Mouse (Mus musculus): ENCODE measurements around the gene Srgap2.

Gene Srgap2

GRCm38 (mm10) chr1:131417821-131418660 is 109.1 kb downstream of the Srgap2 start:
- peak; percentile 38 for DNase-seq (ENCODE audit: low spot score)

GRCm38 (mm10) chr1:131417059-131417750 is 109.9 kb downstream of the Srgap2 start:
- no peak for DNase-seq (ENCODE audit: low spot score)

- DNase-seq (ENCODE audit: low spot score) = no peak
Measured at GRCm38 (mm10) chr1:131403567-131403966, 123.6 kb downstream of the Srgap2 start.

DNA sequence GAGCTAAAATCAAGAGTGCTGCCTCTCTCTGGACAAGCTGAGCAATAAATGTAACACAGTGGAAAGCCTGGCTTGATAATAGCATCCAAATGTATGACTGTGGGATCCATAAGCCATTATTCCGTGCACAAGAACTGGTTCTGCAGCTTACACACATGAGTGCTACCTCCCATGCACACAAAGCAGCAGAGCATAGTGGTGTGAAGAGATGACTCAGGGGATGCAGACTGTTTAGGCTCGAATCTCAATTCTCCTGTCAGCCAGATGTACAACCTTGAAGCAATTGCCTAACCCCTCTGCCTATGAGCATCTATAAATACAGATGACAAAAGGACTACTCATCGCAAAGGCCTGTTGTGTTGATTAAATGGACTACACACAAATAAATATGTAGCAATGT is 126.3 kb downstream of the Srgap2 start:
- no peak for DNase-seq (ENCODE audit: low spot score)

DNA sequence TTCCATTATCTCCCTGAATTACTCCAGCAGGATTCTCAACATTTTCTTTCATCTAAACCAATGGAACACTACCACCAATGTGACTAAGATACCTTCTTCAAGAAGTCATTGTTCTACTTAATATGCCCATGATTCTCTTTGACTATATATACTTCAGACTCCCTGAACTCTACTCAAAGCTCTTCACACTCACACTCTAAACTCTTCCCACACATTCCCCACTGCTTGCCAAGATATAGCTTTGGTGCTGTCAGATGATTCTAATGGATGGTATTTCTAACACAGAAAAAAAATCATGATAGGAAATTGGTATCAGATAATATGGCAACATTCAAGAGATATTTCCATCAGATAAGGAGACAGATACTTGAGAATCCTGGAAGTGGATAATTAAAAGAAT is 129.0 kb downstream of the Srgap2 start:
- DNase-seq (ENCODE audit: low spot score) = no peak

GRCm38 (mm10) chr1:131384406-131384805 is 142.7 kb downstream of the Srgap2 start:
- peak; percentile 49 for DNase-seq (ENCODE audit: low spot score)

- no peak for DNase-seq (ENCODE audit: low spot score)
Measured at GRCm38 (mm10) chr1:131382184-131382583, 145.0 kb downstream of the Srgap2 start.

- DNase-seq (ENCODE audit: low spot score) = no peak
Measured at GRCm38 (mm10) chr1:131380254-131380653, 146.9 kb downstream of the Srgap2 start.

GRCm38 (mm10) chr1:131378914-131379474 is 148.2 kb downstream of the Srgap2 start:
- DNase-seq (ENCODE audit: low spot score) = no peak

DNA sequence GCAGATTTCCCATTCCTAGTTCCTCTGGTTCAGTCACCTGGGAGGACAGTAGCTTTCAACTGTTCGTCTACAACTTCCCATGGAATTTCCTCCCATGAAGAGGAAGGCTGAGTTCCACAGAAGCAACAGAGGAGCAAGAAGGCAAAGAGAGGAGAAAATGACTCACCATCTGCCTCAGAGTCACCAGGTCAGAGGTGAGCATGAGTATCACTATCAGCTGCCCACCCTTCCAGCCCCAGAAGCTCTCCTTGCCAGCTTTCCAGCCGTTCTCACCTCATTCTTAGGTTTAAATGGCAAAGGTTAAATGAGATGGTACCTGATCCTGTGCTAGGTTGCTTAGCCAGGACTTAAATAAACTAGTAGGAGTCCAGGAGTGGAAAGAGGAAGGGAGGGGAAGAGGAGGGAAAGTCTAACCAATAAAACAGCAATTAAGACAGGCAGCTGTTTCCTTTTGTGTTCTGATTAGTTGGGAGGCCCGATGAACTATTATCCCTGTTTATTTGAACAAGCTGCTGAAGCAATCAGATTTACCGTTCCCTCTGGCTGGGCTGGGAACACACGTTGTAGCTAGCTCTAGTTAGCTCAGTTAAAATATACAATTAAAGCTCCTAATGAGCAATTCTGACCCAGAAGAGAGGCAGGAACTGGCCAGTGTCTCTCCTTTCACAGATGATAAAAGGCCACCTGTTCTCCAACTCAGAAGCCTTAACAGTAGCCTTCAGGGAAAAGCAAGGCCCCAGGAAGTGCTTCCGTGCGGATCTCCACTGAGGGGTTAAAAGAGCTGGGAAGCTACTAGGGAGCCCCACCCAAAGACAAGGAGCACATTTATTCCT is 148.9 kb downstream of the Srgap2 start:
- no peak for DNase-seq (ENCODE audit: low spot score)

DNA sequence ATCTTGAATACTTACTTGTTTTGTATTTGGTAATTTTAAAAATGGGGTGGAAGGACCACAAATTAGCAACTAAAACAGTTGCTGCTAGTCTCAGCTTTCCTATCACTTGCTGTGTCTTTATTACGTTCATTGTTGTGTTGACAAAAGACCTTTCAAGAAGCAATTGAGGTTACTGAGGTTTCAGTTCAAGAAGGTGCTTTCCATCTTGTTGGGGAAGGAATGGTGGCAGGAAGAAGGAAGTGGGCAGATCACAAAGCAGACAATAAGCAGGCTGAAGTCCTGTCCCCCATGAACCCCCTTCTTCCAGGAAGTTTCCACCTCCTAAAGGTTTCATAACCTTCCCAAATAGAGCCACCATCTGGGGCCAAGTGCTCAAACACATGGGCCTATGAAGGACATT is 161.3 kb downstream of the Srgap2 start:
- no peak for DNase-seq (ENCODE audit: low spot score)

DNA sequence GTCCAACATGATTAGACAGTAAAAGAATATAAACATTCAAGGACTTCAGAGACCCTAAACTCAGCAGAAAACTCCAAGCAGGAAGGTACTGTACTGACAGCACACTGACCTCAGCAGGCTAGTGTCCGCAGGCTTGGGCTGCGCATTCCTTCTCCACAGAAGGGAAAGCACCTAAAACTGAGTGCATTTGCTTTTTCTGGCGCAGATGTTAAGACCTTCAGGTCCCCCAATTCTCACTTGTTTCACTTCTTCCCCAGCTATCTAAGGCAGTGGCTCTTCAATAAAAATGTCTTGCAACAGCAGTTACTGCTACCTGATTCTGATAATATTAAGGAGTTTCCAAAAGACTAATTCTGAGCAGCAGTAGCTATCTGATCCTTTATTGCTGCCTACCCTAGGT is 162.7 kb downstream of the Srgap2 start:
- no peak for DNase-seq (ENCODE audit: low spot score)

GRCm38 (mm10) chr1:131363887-131364286 is 163.3 kb downstream of the Srgap2 start:
- no peak for DNase-seq (ENCODE audit: low spot score)

DNA sequence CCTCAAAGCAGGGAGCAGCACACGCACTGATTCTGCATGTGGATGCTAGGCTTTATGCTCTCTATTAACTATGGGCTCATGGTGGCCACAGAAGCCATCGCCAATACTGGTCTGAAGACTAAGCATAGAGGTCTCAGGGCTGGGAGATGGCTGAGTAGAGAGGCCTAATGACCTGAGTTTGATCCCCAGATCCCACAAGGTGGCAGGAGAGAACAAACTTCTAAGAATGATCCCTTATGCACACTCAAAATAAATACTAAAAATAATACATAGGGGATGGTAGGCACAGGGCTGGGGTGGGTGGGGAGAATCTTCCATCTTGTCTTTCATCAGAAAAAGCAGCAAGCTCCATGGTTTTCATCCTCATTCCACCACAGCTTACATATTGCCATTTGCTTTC is 165.1 kb downstream of the Srgap2 start:
- DNase-seq (ENCODE audit: low spot score) = no peak

- DNase-seq (ENCODE audit: low spot score) = no peak
Measured at GRCm38 (mm10) chr1:131360800-131361199, 166.4 kb downstream of the Srgap2 start.

GRCm38 (mm10) chr1:131359609-131360008 is 167.5 kb downstream of the Srgap2 start:
- DNase-seq (ENCODE audit: low spot score) = no peak

DNA sequence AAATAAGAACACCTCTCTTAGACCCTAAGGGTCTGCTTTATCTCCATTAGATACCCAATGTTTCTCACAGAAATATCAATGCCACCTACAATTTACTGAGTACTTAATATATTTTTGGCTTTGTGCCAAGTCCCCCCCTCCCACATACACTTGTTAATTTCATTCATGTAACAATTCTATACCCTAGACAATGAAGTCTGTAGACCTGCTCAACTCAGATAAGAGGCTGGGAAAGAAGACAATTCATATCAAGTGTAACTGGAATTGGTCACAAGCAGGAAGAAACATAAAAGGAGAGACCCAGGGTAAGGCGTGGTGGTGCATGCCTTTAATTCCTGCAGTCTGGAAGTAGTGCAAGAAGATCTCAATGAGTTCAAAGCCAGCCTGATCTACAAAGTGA is 169.9 kb downstream of the Srgap2 start:
- no peak for DNase-seq (ENCODE audit: low spot score)

DNA sequence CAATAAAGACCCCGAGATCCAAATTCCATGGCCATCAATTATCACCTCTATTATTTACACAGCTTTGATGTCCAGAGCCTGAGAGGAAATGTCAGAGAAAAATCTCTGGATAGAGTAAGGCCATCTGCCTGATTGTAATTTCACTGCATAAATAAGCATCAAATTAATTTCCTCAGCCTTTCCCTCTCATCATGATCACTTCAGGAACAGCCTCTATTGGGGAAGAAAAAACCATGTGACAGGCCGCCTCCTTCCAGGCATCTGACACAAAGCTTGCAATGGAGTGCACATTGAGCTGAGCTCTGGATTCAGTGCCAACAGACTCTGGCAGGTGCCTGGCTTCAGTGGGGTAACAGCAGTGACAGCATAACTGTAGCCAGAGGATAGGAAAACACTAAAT is 175.7 kb downstream of the Srgap2 start:
- peak; percentile 56 for DNase-seq (ENCODE audit: low spot score)

DNA sequence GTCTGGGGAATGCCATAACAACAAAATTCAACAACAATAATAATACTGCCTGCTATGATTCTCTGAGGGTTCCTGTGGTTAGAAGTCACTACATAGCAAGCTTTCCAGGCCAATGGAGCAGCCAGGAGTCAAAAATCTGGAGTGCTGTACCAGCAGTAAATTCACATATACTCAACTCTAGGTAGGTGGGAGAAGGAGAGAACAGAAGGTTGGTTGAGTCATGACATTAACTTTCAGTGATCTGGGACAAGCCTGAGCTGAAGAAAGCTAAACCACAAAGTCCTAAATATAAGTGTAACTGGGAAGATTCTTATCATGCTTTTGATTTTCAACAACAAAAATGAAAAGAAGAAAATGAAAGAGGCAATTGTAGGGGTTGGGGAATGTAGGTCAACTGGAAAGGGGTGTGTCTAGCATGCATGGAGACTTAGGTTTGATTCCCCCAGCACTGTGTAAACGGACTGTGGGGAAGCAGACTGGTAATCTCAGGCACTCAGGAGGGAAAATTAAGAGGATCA is 177.1 kb downstream of the Srgap2 start:
- no peak for DNase-seq (ENCODE audit: low spot score)

- DNase-seq (ENCODE audit: low spot score) = no peak
Measured at GRCm38 (mm10) chr1:131347708-131348107, 179.4 kb downstream of the Srgap2 start.

DNA sequence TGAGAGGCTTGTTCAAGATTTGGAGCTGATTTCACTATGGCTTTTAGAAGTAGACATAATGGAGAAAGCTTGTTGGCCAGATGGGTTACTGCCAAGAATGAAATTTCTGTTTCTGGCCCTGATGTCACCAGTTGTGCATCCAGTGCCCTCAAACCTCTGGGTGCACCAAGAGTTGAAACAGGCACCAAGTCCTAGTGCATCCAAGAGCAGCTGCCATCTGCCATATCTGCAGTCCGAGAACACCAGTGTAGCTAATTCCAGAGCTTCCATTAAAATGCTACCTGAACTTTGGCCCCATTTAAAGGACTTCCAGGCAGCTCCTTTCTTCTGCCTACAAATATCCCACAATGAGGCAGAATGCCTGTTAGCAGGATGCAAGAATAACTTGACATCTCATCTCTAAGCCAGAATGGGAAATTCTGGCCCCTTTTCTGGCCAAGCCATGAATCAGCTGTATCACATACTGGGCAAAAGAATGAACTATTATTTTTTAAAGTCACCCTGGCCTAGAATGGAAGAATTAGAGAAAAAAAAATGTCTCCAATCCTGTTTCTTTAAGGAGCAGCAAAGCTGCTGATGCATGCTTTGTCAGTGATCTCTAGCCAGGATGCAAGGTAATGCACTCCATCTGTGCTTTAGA is 180.1 kb downstream of the Srgap2 start:
- DNase-seq (ENCODE audit: low spot score) = no peak
